ENCODE assay signal across 1 mouse cellular context in genomic region chr13:63567677-63568293, GRCm38 (mm10).
TF ChIP-seq lines count a peak whose summit lies in the region.

No protein-coding gene starts in this region.

TF ChIP-seq in CH12.LX, 34 proteins besides CTCF, POLR2A, EP300 and RAD21 (continued from another document):
- TF ChIP-seq ELF1 (IDR thresholded peaks at IDR 0.05; ENCODE audit: low read depth, low read length) (0 out of 2 replicates have a peak, but pooled peaks have one; percentile 25), NRF1 (IDR thresholded peaks at IDR 0.05; ENCODE audit: low read depth, low read length) (peak; percentile 70), ZNF384 (IDR thresholded peaks at IDR 0.05; ENCODE audit: low read depth, low read length) (peak; percentile 96), TCF12 (IDR thresholded peaks at IDR 0.05; ENCODE audit: low read depth, low read length) (peak; percentile 75), CHD2 (IDR thresholded peaks at IDR 0.05; ENCODE audit: low read length) (no peak), MAX (IDR thresholded peaks at IDR 0.05; ENCODE audit: low read length) (peak; percentile 96), USF1 (IDR thresholded peaks at IDR 0.05; ENCODE audit: low read depth, low read length) (peak; percentile 96)
TF ChIP-seq in CH12.LX: peak in this region for 15.
